Mouse (Mus musculus) brain, embryonic 14.5 days (tissue): Measurements from ENCODE around the gene Gimap8.

Source experiments
- CTCF ChIP-seq: fragments of 200-500 bp; IDR thresholded peaks from 2 replicates; pipeline ENCODE4 v1.5.1; 2012; ENCODE audit warnings: inconsistent platforms, mild to moderate bottlenecking, moderate library complexity, borderline replicate concordance; ENCODE audit not compliant: insufficient read depth, insufficient read length; ENCODE audit errors: extremely low read depth
- POLR2A ChIP-seq: fragments of 200-500 bp; IDR thresholded peaks from 2 replicates; pipeline ENCODE4 v1.6.1; 2012; ENCODE audit warnings: mild to moderate bottlenecking, inconsistent platforms, borderline replicate concordance; ENCODE audit not compliant: poor library complexity, insufficient read depth, insufficient read length, severe bottlenecking; ENCODE audit errors: extremely low read depth

DNA sequence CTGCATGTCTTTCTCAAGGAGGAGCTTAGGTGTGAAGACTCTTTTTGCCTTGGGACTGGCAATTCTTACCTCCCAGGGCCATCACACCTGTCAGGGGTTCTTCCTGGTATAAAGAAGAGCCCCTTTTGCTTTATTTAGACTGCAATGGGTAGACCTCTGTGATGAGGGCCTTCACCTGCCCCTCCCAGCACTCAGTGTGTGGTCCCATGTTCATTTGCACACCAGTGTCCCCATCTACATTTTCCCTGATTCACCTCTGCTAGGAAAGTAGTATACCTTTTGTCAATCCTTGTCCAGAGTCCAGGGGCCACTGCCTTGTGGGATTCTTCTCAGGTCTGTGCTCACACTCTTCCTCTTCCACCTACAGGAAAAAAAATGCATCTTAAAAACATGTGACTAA is 57.1 kb downstream of the Gimap8 start:
- TF ChIP-seq CTCF = no peak
- no peak for TF ChIP-seq POLR2A
